Mouse (Mus musculus) limb, embryonic 10.5 days (tissue): ENCODE measurements around the gene Nebl. TPM values are rescaled to one million over a fixed set of nuclear protein-coding genes. Genes with fewer than 3 reads are reported as not detected.

Experiments
- DNase-seq: peaks from one replicate; pipeline ENCODE4 v3.0.0-alpha.2; 2017; ENCODE audit warnings: low spot score
- H3K27ac ChIP-seq: fragments of 300-500 bp; sonication (generic); 2 replicates; pipeline ENCODE4 v1.5.1; 2016; ENCODE audit warnings: mild to moderate bottlenecking
- H3K27me3 ChIP-seq: fragments of 300-500 bp; sonication (generic); 2 replicates; pipeline ENCODE4 v1.6.1; 2016; ENCODE audit warnings: low read depth, mild to moderate bottlenecking; ENCODE audit not compliant: poor library complexity, severe bottlenecking
- H3K36me3 ChIP-seq: fragments of 300-500 bp; sonication (generic); 2 replicates; pipeline ENCODE4 v1.6.1; 2016; ENCODE audit warnings: mild to moderate bottlenecking, moderate library complexity
- H3K4me1 ChIP-seq: fragments of 300-500 bp; sonication (generic); 2 replicates; pipeline ENCODE4 v1.6.1; 2016
- H3K4me3 ChIP-seq: fragments of 300-500 bp; sonication (generic); 2 replicates; pipeline ENCODE4 v1.5.1; 2016; ENCODE audit warnings: mild to moderate bottlenecking, moderate library complexity
- H3K9me3 ChIP-seq: fragments of 300-500 bp; sonication (generic); replicated peaks from 2 replicates; pipeline ENCODE4 v1.6.1; 2016; ENCODE audit warnings: mild to moderate bottlenecking
- WGBS: fragments of 180-500 bp; shearing (Covaris S2); methylation state at CpG from one replicate; pipeline ENCODE4 v1.1.7; 2016; 5-methylcytosine and 5-hydroxymethylcytosine counted together
- polyA plus RNA-seq: library from polyadenylated mRNA; unstranded; fragments of >200 nt; fragmentation: Nextera tagmentation; extraction: Ambion mirVana; gene quantifications from 2 replicates; pipeline ENCODE4 v1.2.1, GENCODE M21; 2016

The Nebl gene
- polyA plus RNA-seq, 1 experiment from 2014 or later, result 4.7 TPM

GRCm38 (mm10) chr2:17523791-17524190 lies 207.5 kb downstream of the Nebl start:
- Histone ChIP-seq H3K27ac (0 out of 2 replicates have a peak overlapping the region, but pooled peaks have one; percentile 16), H3K27me3 (no peaks in the 10 kb centered on the region)

GRCm38 (mm10) chr2:17515686-17516085 lies 215.6 kb downstream of the Nebl start:
- Histone ChIP-seq H3K4me3 (no peak overlapping the region), H3K27ac (no peak overlapping the region), H3K36me3 (no peaks in the 10 kb centered on the region), H3K27me3 (no peaks in the 10 kb centered on the region), H3K4me1 (no peaks in the 10 kb centered on the region), H3K9me3 (no peaks in the 10 kb centered on the region)
- DNase-seq, result no peak
- 89% methylated on average over 2 of the region's 2 CpGs for WGBS

More at GRCm38 (mm10) chr2:17523791-17524190, 207.5 kb downstream of the Nebl start:
- no peak for DNase-seq
- WGBS, result 2% methylated on average over 4 of the region's 4 CpGs
- Histone ChIP-seq H3K4me3 (no peak overlapping the region), H3K9me3 (no peaks in the 10 kb centered on the region), H3K36me3 (no peaks in the 10 kb centered on the region), H3K4me1 (peaks cover 31% of the 10 kb centered on the region)

- Histone ChIP-seq H3K9me3 (no peaks in the 10 kb centered on the region), H3K27me3 (no peaks in the 10 kb centered on the region), H3K4me3 (no peak overlapping the region), H3K27ac (no peak overlapping the region), H3K36me3 (no peaks in the 10 kb centered on the region), H3K4me1 (no peaks in the 10 kb centered on the region)
- no peak for DNase-seq
- 82% methylated on average over 12 of the region's 12 CpGs for WGBS
Observed at GRCm38 (mm10) chr2:17514765-17515164, 216.5 kb downstream of the Nebl start.

- H3K4me1 ChIP-seq, result no peaks in the 10 kb centered on the region
- H3K27ac ChIP-seq, result no peak overlapping the region
- DNase-seq, result no peak
- 57% methylated on average over 1 of the region's 1 CpGs for whole genome bisulfite sequencing
- no peaks in the 10 kb centered on the region for H3K27me3 ChIP-seq
- H3K4me3 ChIP-seq, result no peak overlapping the region
- H3K9me3 ChIP-seq, result no peaks in the 10 kb centered on the region
- H3K36me3 ChIP-seq, result no peaks in the 10 kb centered on the region
Observed at GRCm38 (mm10) chr2:17509942-17510341, 221.3 kb downstream of the Nebl start.

- 92% methylated on average over 2 of the region's 2 CpGs for WGBS
- Histone ChIP-seq H3K36me3 (no peaks in the 10 kb centered on the region), H3K9me3 (no peaks in the 10 kb centered on the region), H3K27ac (no peak overlapping the region), H3K4me3 (no peak overlapping the region), H3K27me3 (no peaks in the 10 kb centered on the region), H3K4me1 (no peaks in the 10 kb centered on the region)
- no peak for DNase-seq
Observed at GRCm38 (mm10) chr2:17507362-17507761, 223.9 kb downstream of the Nebl start.

GRCm38 (mm10) chr2:17504115-17504774 lies 227.0 kb downstream of the Nebl start:
- Histone ChIP-seq H3K4me3 (no peak overlapping the region), H3K27ac (no peak overlapping the region), H3K36me3 (no peaks in the 10 kb centered on the region), H3K27me3 (no peaks in the 10 kb centered on the region), H3K9me3 (no peaks in the 10 kb centered on the region), H3K4me1 (no peaks in the 10 kb centered on the region)
- 91% methylated on average over 6 of the region's 6 CpGs for WGBS
- DNase-seq, result no peak

- 95% methylated on average over 3 of the region's 3 CpGs for WGBS
Observed at GRCm38 (mm10) chr2:17501075-17501474, 230.2 kb downstream of the Nebl start.

GRCm38 (mm10) chr2:17465517-17466174 lies 265.6 kb downstream of the Nebl start:
- no peaks in the 10 kb centered on the region for H3K36me3 ChIP-seq
- H3K27ac ChIP-seq, result no peak overlapping the region
- DNase-seq, result no peak
- H3K4me3 ChIP-seq, result no peak overlapping the region
- no peaks in the 10 kb centered on the region for H3K9me3 ChIP-seq
- 65% methylated on average over 6 of the region's 6 CpGs for WGBS
- no peaks in the 10 kb centered on the region for H3K27me3 ChIP-seq
- H3K4me1 ChIP-seq, result peaks cover 8% of the 10 kb centered on the region; the same call in 1 of the 2 replicates

More at GRCm38 (mm10) chr2:17501075-17501474, 230.2 kb downstream of the Nebl start:
- H3K27ac ChIP-seq, result no peak overlapping the region
- no peaks in the 10 kb centered on the region for H3K27me3 ChIP-seq
- DNase-seq, result no peak
- H3K4me3 ChIP-seq, result no peak overlapping the region
- H3K9me3 ChIP-seq, result no peaks in the 10 kb centered on the region
- H3K36me3 ChIP-seq, result no peaks in the 10 kb centered on the region
- no peaks in the 10 kb centered on the region for H3K4me1 ChIP-seq

- H3K27me3 ChIP-seq, result no peaks in the 10 kb centered on the region
- H3K36me3 ChIP-seq, result no peaks in the 10 kb centered on the region
- no peak overlapping the region for H3K4me3 ChIP-seq
- no peak overlapping the region for H3K27ac ChIP-seq
- no peak for DNase-seq
- H3K9me3 ChIP-seq, result no peaks in the 10 kb centered on the region
- WGBS, result 63% methylated on average over 2 of the region's 2 CpGs
- H3K4me1 ChIP-seq, result peaks cover 3% of the 10 kb centered on the region; the same call in 1 of the 2 replicates
Observed at GRCm38 (mm10) chr2:17460434-17460833, 270.8 kb downstream of the Nebl start.

GRCm38 (mm10) chr2:17453676-17454075 lies 277.6 kb downstream of the Nebl start:
- Histone ChIP-seq H3K4me1 (no peaks in the 10 kb centered on the region), H3K27me3 (no peaks in the 10 kb centered on the region), H3K36me3 (no peaks in the 10 kb centered on the region), H3K27ac (no peak overlapping the region), H3K4me3 (no peak overlapping the region), H3K9me3 (no peaks in the 10 kb centered on the region)
- no peak for DNase-seq

- Histone ChIP-seq H3K9me3 (no peaks in the 10 kb centered on the region), H3K27me3 (no peaks in the 10 kb centered on the region), H3K4me1 (no peaks in the 10 kb centered on the region; the same call in 1 of the 2 replicates), H3K4me3 (no peak overlapping the region), H3K36me3 (no peaks in the 10 kb centered on the region), H3K27ac (no peak overlapping the region)
- no peak for DNase-seq
Observed at GRCm38 (mm10) chr2:17448341-17448740, 282.9 kb downstream of the Nebl start.

- H3K9me3 ChIP-seq, result no peaks in the 10 kb centered on the region
- no peak overlapping the region for H3K4me3 ChIP-seq
- WGBS, result 21% methylated on average over 7 of the region's 7 CpGs
- no peak for DNase-seq
- H3K4me1 ChIP-seq, result no peaks in the 10 kb centered on the region; the same call in 1 of the 2 replicates
- no peaks in the 10 kb centered on the region for H3K27me3 ChIP-seq
- H3K27ac ChIP-seq, result no peak overlapping the region
- H3K36me3 ChIP-seq, result no peaks in the 10 kb centered on the region
Observed at GRCm38 (mm10) chr2:17443581-17443980, 287.7 kb downstream of the Nebl start.

- H3K4me3 ChIP-seq, result no peak overlapping the region
Observed at GRCm38 (mm10) chr2:17438317-17438716, 292.9 kb downstream of the Nebl start.

More at GRCm38 (mm10) chr2:17438317-17438716, 292.9 kb downstream of the Nebl start:
- H3K9me3 ChIP-seq, result no peaks in the 10 kb centered on the region
- DNase-seq, result no peak
- no peaks in the 10 kb centered on the region for H3K36me3 ChIP-seq
- no peaks in the 10 kb centered on the region for H3K4me1 ChIP-seq
- no peaks in the 10 kb centered on the region for H3K27me3 ChIP-seq
- WGBS, result 90% methylated on average over 1 of the region's 1 CpGs
- H3K27ac ChIP-seq, result no peak overlapping the region
